Mouse (Mus musculus): Measurements from ENCODE around the gene Map1lc3a.

Map1lc3a gene

GRCm38 (mm10) chr2:155276195-155276594 lies at the start of gene Map1lc3a:
Gene Map1lc3a, plus strand, starts transcription at chr2:155276297.
- peak; percentile 95 for DNase-seq (ENCODE audit: low spot score)

GRCm38 (mm10) chr2:155235746-155236361 lies 40.2 kb upstream of the Map1lc3a start:
- DNase-seq (ENCODE audit: low spot score), result no peak

- peak; percentile 98 for DNase-seq (ENCODE audit: low spot score)
Observed at GRCm38 (mm10) chr2:155236362-155236992, 39.6 kb upstream of the Map1lc3a start, which contains the start of gene Dynlrb1. Gene Dynlrb1, plus strand, starts transcription at chr2:155236533.

- no peak for DNase-seq (ENCODE audit: low spot score)
Observed at GRCm38 (mm10) chr2:155237276-155237675, 38.8 kb upstream of the Map1lc3a start.

- DNase-seq (ENCODE audit: low spot score), result peak; percentile 41
Observed at GRCm38 (mm10) chr2:155240915-155241314, 35.2 kb upstream of the Map1lc3a start.

- DNase-seq (ENCODE audit: low spot score), result no peak
Observed at GRCm38 (mm10) chr2:155242296-155242855, 33.7 kb upstream of the Map1lc3a start.

DNA sequence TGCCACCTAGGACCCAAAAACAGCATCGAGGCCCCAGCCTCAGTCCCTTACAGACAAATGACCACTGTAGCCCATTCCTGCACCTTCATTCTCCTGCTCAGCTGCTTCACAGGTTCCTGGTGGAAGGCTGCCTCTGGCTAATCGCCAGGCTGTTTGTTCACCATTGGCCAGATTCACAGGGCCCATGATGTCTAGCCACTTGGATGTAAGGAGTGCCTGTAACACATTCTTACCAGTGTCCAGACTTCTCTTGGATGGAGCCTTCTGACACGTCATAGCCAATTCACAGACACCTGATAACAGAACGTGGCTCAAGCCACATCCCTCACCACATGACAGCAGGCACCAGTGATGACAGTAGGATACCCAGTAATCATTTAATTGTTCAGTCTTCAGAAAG lies 29.9 kb upstream of the Map1lc3a start:
- DNase-seq (ENCODE audit: low spot score), result no peak

DNA sequence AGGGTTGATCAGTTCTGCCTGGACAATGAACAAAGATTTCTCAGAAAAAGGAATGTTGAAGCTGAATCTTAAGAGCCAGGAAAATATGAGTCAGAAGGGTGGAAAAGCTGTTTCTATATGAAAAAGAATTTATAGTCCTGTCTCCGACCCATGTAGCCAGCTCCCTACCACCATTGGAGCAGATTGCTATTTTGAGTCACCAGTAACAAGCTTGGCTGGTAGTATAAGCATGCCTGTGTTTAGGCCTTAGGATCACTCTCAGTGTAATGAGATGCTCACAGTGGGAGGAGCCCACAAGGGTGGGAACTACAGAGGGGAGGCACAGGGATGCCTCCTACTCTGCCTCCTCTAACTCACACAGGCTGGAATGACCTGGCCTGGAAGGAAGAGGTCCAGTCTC lies 27.9 kb upstream of the Map1lc3a start:
- no peak for DNase-seq (ENCODE audit: low spot score)

GRCm38 (mm10) chr2:155248718-155249117 lies 27.4 kb upstream of the Map1lc3a start:
- DNase-seq (ENCODE audit: low spot score), result no peak

DNA sequence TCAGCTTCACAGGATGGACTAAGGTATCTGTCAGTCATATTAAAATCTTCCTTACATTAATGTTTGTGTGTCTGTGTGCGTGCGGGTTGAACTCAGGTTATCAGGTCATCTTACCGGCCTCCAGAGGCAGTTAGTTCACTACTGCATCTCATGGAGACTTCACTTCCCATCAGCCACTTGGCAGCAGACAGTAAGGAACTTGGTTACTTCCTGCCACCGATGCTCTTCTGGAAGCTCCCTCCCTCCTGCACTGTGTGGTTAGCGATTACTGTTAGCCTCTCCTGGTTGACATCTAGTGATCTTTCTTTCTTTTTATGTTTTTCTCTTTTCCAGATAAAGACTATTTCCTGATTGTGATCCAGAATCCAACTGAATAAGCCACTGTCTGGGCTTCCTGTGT lies 26.5 kb upstream of the Map1lc3a start:
- DNase-seq (ENCODE audit: low spot score), result no peak

GRCm38 (mm10) chr2:155265526-155265925 lies 10.6 kb upstream of the Map1lc3a start:
- no peak for DNase-seq (ENCODE audit: low spot score)

GRCm38 (mm10) chr2:155266896-155267295 lies 9.2 kb upstream of the Map1lc3a start:
- no peak for DNase-seq (ENCODE audit: low spot score)

- DNase-seq (ENCODE audit: low spot score), result no peak
Observed at GRCm38 (mm10) chr2:155271957-155272356, 4.1 kb upstream of the Map1lc3a start.

DNA sequence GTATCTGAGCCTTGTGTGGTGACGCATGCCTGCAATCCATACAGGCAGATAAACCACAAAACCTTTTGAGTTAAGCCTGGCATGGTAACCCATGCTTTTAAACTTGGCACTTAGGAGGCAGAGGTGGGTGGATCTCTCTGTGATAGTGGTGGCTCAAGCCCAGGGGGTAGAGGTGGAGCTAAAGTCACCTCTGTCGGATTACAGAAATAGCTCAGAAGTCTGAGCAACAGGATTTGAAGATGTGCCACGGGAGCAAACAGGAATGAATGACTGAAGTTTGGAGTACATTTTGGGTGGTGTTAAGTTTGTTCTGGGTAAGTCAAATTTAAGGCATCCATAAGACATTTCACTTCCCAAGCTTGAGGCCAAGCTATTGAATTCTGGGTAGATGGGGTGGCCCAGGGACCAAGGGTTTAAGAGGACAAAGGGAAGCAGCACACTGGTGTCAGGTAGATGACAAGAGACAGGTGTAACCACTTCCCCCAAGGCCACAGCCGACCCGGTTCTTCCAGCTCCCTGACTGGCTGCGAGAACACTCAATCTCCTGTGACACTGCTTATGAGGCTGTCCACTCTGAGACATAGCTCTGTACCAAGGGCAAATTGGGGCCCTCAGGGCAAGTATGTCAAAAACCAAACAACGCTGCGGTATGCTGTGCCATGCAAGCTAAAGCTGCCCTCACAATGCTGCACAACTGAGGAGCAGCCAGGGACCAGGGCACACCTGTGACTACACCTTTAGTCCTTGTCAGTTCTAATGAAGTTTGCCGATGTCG lies 3.5 kb upstream of the Map1lc3a start:
- DNase-seq (ENCODE audit: low spot score), result no peak

DNA sequence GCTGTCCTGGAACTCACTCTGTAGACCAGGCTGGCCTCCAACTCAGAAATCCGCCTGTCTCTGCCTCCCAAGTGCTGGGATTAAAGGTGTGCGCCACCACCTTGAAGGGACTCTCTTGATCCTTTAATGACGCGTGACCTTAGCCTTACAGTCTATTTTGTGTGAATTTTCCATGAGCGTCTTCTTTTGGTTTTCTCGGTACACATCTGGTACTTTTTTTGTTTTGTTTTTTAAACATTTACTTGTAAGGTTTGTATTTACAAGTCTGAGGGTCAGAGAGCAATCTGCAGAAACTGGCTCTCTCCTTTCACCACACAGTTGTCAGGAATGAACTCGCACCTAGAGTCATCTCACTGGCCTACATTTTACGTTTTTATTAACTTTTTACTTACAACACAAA lies 2.5 kb upstream of the Map1lc3a start:
- DNase-seq (ENCODE audit: low spot score), result no peak

DNA sequence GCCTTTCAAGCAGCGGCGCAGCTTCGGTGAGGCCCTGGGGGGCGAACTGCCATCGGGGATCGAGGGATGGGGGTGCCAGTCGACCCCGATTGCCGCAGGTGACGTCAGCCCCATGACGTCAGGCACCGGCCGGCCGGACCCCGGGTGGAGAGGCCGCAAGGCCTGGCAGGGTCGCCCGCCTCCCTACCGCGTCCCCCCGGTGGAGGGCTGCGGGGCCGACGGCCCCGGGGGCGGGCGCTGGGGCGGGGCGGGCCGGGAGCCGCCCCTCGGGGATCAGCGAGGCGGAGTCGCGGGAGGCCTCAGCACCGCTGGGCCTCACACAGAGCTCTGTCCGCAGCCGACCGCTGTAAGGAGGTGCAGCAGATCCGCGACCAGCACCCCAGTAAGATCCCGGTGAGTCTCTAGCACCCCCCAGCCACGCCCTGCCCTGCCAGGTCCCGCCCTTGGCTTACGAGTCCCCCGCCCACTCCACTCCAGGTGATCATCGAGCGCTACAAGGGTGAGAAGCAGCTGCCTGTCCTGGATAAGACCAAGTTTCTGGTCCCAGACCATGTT lies 601 bp downstream of the Map1lc3a start:
- peak; percentile 76 for DNase-seq (ENCODE audit: low spot score)

GRCm38 (mm10) chr2:155277721-155278120 lies 1.6 kb downstream of the Map1lc3a start:
- peak; percentile 15 for DNase-seq (ENCODE audit: low spot score)

- peak; percentile 62 for DNase-seq (ENCODE audit: low spot score)
Observed at GRCm38 (mm10) chr2:155278361-155278760, 2.3 kb downstream of the Map1lc3a start.

GRCm38 (mm10) chr2:155279163-155279562 lies 3.1 kb downstream of the Map1lc3a start:
- no peak for DNase-seq (ENCODE audit: low spot score)

GRCm38 (mm10) chr2:155280116-155280515 lies 4.0 kb downstream of the Map1lc3a start:
- no peak for DNase-seq (ENCODE audit: low spot score)

DNA sequence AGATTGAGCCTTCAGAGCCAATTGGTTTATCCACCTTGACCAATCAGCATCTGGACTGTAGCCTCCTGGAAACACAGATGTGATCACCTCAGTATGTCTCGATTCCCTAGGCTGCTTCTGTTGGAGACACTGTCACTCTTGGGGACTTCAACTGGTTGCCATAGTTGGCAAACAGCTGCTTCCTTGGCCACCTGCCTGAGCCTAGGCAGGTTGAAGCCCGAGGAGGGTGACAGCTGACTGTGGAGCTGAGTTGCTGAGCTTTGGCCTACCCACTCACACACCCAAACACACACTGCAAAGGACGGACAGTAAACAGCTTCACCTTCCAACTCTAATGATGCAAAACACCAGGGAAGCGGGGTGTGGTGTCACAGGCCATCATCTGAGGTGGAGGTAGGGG lies 7.7 kb downstream of the Map1lc3a start:
- no peak for DNase-seq (ENCODE audit: low spot score)

GRCm38 (mm10) chr2:155284647-155285046 lies 8.6 kb downstream of the Map1lc3a start:
- DNase-seq (ENCODE audit: low spot score), result no peak
